ENCODE assay signal across 8 mouse cellular contexts in the genomic region with DNA sequence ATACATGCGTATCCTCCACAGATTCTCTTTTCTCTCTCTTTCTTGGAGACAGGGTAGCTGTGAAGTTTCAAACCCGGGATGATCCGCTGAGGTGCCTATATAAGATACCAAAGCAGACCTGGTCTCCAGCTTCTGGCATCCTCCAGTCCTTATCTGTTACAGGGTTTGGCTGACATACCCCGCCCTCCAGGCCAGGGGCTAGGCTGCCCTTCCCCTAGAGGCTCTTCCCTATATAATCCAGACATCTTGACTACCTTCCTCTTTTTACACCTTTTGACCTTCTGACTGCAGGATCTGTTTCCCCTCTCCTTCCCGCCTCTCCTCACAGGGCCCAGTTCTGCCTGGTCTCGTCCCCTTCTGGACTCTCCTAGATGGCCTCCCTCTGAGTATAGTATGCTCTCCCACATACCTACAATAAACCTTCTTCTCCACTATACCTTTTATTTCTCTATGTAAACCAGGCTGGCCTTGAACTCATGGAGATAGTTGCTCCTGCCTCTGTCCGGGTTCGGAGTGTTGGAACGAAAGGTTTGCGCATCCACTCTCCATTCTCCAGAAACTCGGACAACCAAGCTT. TPM values are rescaled to one million over a fixed set of nuclear protein-coding genes. Genes with fewer than 3 reads are reported as not detected.
DNase-seq lines count a peak whose midpoint lies in the region; ATAC-seq and TF ChIP-seq lines count a peak whose summit lies in the region.

No protein-coding gene starts in this region.

- no peaks in the 10 kb centered on the region for H3K4me1 ChIP-seq in ES-Bruce4 (ENCODE audit: control insufficient read depth, insufficient read depth, low read length)
- H3K4me1 ChIP-seq in forebrain, postnatal 0 days (ENCODE audit: insufficient read depth), result peaks cover 9% of the 10 kb centered on the region; the same call in 1 of the 2 replicates
- H3K4me1 ChIP-seq in liver, embryonic 15.5 days (replicated peaks), result peaks cover 53% of the 10 kb centered on the region

- H3K4me2 ChIP-seq in forebrain, postnatal 0 days (ENCODE audit: low read depth), result peak overlapping the region; percentile 90
- peak overlapping the region; percentile 86 for H3K4me2 ChIP-seq in liver, embryonic 15.5 days

- H3K9ac ChIP-seq in ES-Bruce4 (ENCODE audit: low read depth, poor library complexity, severe bottlenecking), result peak overlapping the region; percentile 89
- H3K9ac ChIP-seq in forebrain, postnatal 0 days, result peak overlapping the region; percentile 85
- peak overlapping the region; percentile 97 for H3K9ac ChIP-seq in liver, embryonic 15.5 days

- H3K36me3 ChIP-seq in ES-Bruce4 (ENCODE audit: control insufficient read depth, insufficient read depth, low read length, poor library complexity, severe bottlenecking), result peaks cover 6% of the 10 kb centered on the region
- peaks cover 15% of the 10 kb centered on the region for H3K36me3 ChIP-seq in forebrain, postnatal 0 days (ENCODE audit: insufficient read depth)
- H3K36me3 ChIP-seq in liver, embryonic 15.5 days (replicated peaks), result peaks cover 22% of the 10 kb centered on the region
- peaks cover 2% of the 10 kb centered on the region; the same call in 1 of the 2 replicates for H3K36me3 ChIP-seq in splenic B cell, adult 2 months (ENCODE audit: control insufficient read depth, insufficient read depth, low read length, poor library complexity, severe bottlenecking)

- intact Hi-C loops in gastrocnemius, adult 2 months (cut with DNase I), result no loop called here

- WGBS in forebrain, postnatal 0 days, result 24% methylated on average over 11 of the region's 11 CpGs
- 7% methylated on average over 11 of the region's 11 CpGs for WGBS in liver, embryonic 15.5 days (ENCODE audit: insufficient replicate concordance)

- no peak for TF ChIP-seq EP300 in ES-Bruce4 (IDR thresholded peaks at IDR 0.05; ENCODE audit: insufficient read depth, low read depth, low read length)

- H3K9me3 ChIP-seq in ES-Bruce4 (replicated peaks; ENCODE audit: control insufficient read depth, insufficient read depth, low read length, poor library complexity, severe bottlenecking), result no peaks in the 10 kb centered on the region
- no peaks in the 10 kb centered on the region for H3K9me3 ChIP-seq in forebrain, postnatal 0 days (ENCODE audit: low read length)
- no peaks in the 10 kb centered on the region for H3K9me3 ChIP-seq in liver, embryonic 15.5 days (replicated peaks)

- no peaks in the 10 kb centered on the region for H3K27me3 ChIP-seq in ES-Bruce4 (ENCODE audit: control insufficient read depth, insufficient read depth, low read length, poor library complexity, severe bottlenecking)
- H3K27me3 ChIP-seq in forebrain, postnatal 0 days (ENCODE audit: insufficient read depth, low read length), result no peaks in the 10 kb centered on the region
- no peaks in the 10 kb centered on the region for H3K27me3 ChIP-seq in liver, embryonic 15.5 days
- H3K27me3 ChIP-seq in splenic B cell, adult 2 months (ENCODE audit: control insufficient read depth, insufficient read depth, low read length, poor library complexity, severe bottlenecking), result no peaks in the 10 kb centered on the region

- TF ChIP-seq CTCF in gastrocnemius, adult 2 months (IDR thresholded peaks at IDR 0.05), result no peak
- no peak for TF ChIP-seq CTCF in ES-Bruce4 (IDR thresholded peaks at IDR 0.05; ENCODE audit: low read depth, low read length)
- no peak for TF ChIP-seq CTCF in forebrain, postnatal 0 days (IDR thresholded peaks at IDR 0.05; ENCODE audit: low read depth)

- DNase-seq in gastrocnemius, adult 2 months, result no peak
- DNase-seq in gastrocnemius, adult 8-10 months (ENCODE audit: low spot score in 2 of 2), result no peak
- DNase-seq in forebrain, postnatal 0 days, result no peak
- peak; percentile 15 for DNase-seq in splenic B cell, adult 2 months (ENCODE audit: low read depth, low spot score)
- DNase-seq in frontal cortex, postnatal 25 days (ENCODE audit: low spot score in 2 of 2), result no peak
- DNase-seq in frontal cortex, postnatal 14 days (ENCODE audit: low spot score in 2 of 2), result no peak

- peak overlapping the region; percentile 92 for H3K4me3 ChIP-seq in gastrocnemius, adult 2 months
- peak overlapping the region; percentile 87 for H3K4me3 ChIP-seq in ES-Bruce4 (ENCODE audit: low read depth, low read length)
- peak overlapping the region; percentile 82 for H3K4me3 ChIP-seq in forebrain, postnatal 0 days (ENCODE audit: low read depth, low read length)
- H3K4me3 ChIP-seq in liver, embryonic 15.5 days (replicated peaks), result peak overlapping the region; percentile 84

- TF ChIP-seq POLR2A in ES-Bruce4 (IDR thresholded peaks at IDR 0.05; ENCODE audit: insufficient read depth, low read length), result no peak

- H3K27ac ChIP-seq in gastrocnemius, adult 2 months, result peak overlapping the region; percentile 89
- no peak overlapping the region for H3K27ac ChIP-seq in ES-Bruce4 (ENCODE audit: insufficient read depth, low read length)
- peak overlapping the region; percentile 84 for H3K27ac ChIP-seq in forebrain, postnatal 0 days (ENCODE audit: low read depth, low read length)
- H3K27ac ChIP-seq in liver, embryonic 15.5 days (replicated peaks), result peak overlapping the region; percentile 96

- peak; percentile 17 for ATAC-seq in forebrain, postnatal 0 days
- peak; percentile 83 for ATAC-seq in liver, embryonic 15.5 days (ENCODE audit: insufficient read depth)

RNA-seq across cellular contexts. Expression of a gene that starts 0.6 kb away (rescaled TPM):
- total RNA-seq in gastrocnemius, adult 2 months (2021), result 10 to 100 TPM in 1 of 2 experiments, 1 to 10 TPM in 1; 9.3 to 12.1 TPM
- total RNA-seq in gastrocnemius, adult 8-10 months (2022), result 10 to 100 TPM in 3 of 4 experiments, 1 to 10 TPM in 1; 8.6 to 13.1 (median 11.5) TPM
- polyA plus RNA-seq in ES-Bruce4 (2011; ENCODE audit: insufficient read depth, insufficient read length, low read depth, missing spikeins), result 107 and 111 TPM in 2 replicates
- total RNA-seq in forebrain, postnatal 0 days (2014; rRNA removed), result 43.7 and 49.9 TPM in 2 replicates
- 112 and 117 TPM in 2 replicates for polyA plus RNA-seq in forebrain, postnatal 0 days (2015; fragmentation: Nextera tagmentation; extraction: Ambion mirVana)
- 88.7 and 92.1 TPM in 2 replicates for polyA plus RNA-seq in liver, embryonic 15.5 days (2015; fragmentation: Nextera tagmentation; extraction: Ambion mirVana)

RNA-seq across cellular contexts. Expression of a gene that starts 14.6 kb away (rescaled TPM):
- total RNA-seq in gastrocnemius, adult 2 months (2021), result 10 to 100 TPM; 22.2 to 28.0 TPM
- total RNA-seq in gastrocnemius, adult 8-10 months (2022), result 10 to 100 TPM; 22.8 to 25.6 (median 24.4) TPM
- polyA plus RNA-seq in ES-Bruce4 (2011; ENCODE audit: insufficient read depth, insufficient read length, low read depth, missing spikeins), result 12.9 and 17.3 TPM in 2 replicates
- total RNA-seq in forebrain, postnatal 0 days (2014; rRNA removed), result 21.8 and 25.5 TPM in 2 replicates
- polyA plus RNA-seq in forebrain, postnatal 0 days (2015; fragmentation: Nextera tagmentation; extraction: Ambion mirVana), result 34.8 and 40.2 TPM in 2 replicates
- polyA plus RNA-seq in liver, embryonic 15.5 days (2015; fragmentation: Nextera tagmentation; extraction: Ambion mirVana), result 11.6 and 13.4 TPM in 2 replicates

RNA-seq across cellular contexts. Expression of a gene that starts 14.7 kb away (rescaled TPM):
- total RNA-seq in gastrocnemius, adult 2 months (2021), result 10 to 100 TPM; 19.1 to 20.3 TPM
- total RNA-seq in gastrocnemius, adult 8-10 months (2022), result 10 to 100 TPM; 18.9 to 23.7 (median 20.1) TPM
- 21.6 and 22.9 TPM in 2 replicates for polyA plus RNA-seq in ES-Bruce4 (2011; ENCODE audit: insufficient read depth, insufficient read length, low read depth, missing spikeins)
- 17.3 and 22.8 TPM in 2 replicates for total RNA-seq in forebrain, postnatal 0 days (2014; rRNA removed)
- 60.5 and 68.0 TPM in 2 replicates for polyA plus RNA-seq in forebrain, postnatal 0 days (2015; fragmentation: Nextera tagmentation; extraction: Ambion mirVana)
- 26.6 and 29.6 TPM in 2 replicates for polyA plus RNA-seq in liver, embryonic 15.5 days (2015; fragmentation: Nextera tagmentation; extraction: Ambion mirVana)

RNA-seq across cellular contexts. Expression of a gene that starts 22.4 kb away (rescaled TPM):
- total RNA-seq in gastrocnemius, adult 2 months (2021), result 10 to 100 TPM; 38.7 to 60.9 TPM
- total RNA-seq in gastrocnemius, adult 8-10 months (2022), result 10 to 100 TPM; 35.3 to 49.8 (median 42.5) TPM
- polyA plus RNA-seq in ES-Bruce4 (2011; ENCODE audit: insufficient read depth, insufficient read length, low read depth, missing spikeins), result 319 and 337 TPM in 2 replicates
- total RNA-seq in forebrain, postnatal 0 days (2014; rRNA removed), result 628 and 701 TPM in 2 replicates
- polyA plus RNA-seq in forebrain, postnatal 0 days (2015; fragmentation: Nextera tagmentation; extraction: Ambion mirVana), result 1,510 and 1,858 TPM in 2 replicates
- polyA plus RNA-seq in liver, embryonic 15.5 days (2015; fragmentation: Nextera tagmentation; extraction: Ambion mirVana), result 700 and 702 TPM in 2 replicates

RNA-seq across cellular contexts. Expression of a gene that starts 25.5 kb away (rescaled TPM):
- 100 to 1,000 TPM in 1 of 2 experiments, 10 to 100 TPM in 1; 48.4 to 115 TPM for total RNA-seq in gastrocnemius, adult 2 months (2021)
- 10 to 100 TPM; 37.7 to 68.0 (median 49.9) TPM for total RNA-seq in gastrocnemius, adult 8-10 months (2022)
- polyA plus RNA-seq in ES-Bruce4 (2011; ENCODE audit: insufficient read depth, insufficient read length, low read depth, missing spikeins), result 556 and 609 TPM in 2 replicates
- total RNA-seq in forebrain, postnatal 0 days (2014; rRNA removed), result 259 and 351 TPM in 2 replicates
- polyA plus RNA-seq in forebrain, postnatal 0 days (2015; fragmentation: Nextera tagmentation; extraction: Ambion mirVana), result 1,192 and 1,422 TPM in 2 replicates
- polyA plus RNA-seq in liver, embryonic 15.5 days (2015; fragmentation: Nextera tagmentation; extraction: Ambion mirVana), result 525 and 554 TPM in 2 replicates
